Mouse (Mus musculus) brain, embryonic 14.5 days (tissue): ENCODE measurements around the gene Hps4.

ENCODE experiments used
- CTCF ChIP-seq: fragments of 200-500 bp; IDR thresholded peaks from 2 replicates; pipeline ENCODE4 v1.5.1; 2012; ENCODE audit warnings: inconsistent platforms, mild to moderate bottlenecking, moderate library complexity, borderline replicate concordance; ENCODE audit not compliant: insufficient read depth, insufficient read length; ENCODE audit errors: extremely low read depth
- POLR2A ChIP-seq: fragments of 200-500 bp; IDR thresholded peaks from 2 replicates; pipeline ENCODE4 v1.6.1; 2012; ENCODE audit warnings: mild to moderate bottlenecking, inconsistent platforms, borderline replicate concordance; ENCODE audit not compliant: poor library complexity, insufficient read depth, insufficient read length, severe bottlenecking; ENCODE audit errors: extremely low read depth

DNA sequence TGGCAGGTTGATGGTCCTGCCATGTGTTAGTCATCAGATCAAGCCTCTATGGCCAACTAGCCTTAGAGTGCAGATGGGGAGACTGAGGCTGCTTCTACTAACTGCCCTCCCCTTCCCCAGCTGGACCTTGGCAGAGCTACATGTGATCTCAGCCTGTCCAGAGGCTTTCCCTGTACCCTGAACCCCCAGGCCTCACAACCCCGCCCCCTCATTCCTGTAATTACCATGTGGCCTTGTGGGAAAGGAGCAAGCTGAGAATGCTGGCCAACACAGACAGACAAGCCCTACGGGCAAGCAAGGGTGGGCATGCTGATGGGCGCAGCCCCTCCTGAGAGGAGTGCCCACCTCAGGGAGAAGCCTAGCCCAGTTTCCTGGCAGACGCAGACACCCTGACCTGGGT, 48.2 kb upstream of the Hps4 start:
- no peak for TF ChIP-seq POLR2A
- no peak for TF ChIP-seq CTCF
